ENCODE assay signal across 8 mouse cellular contexts in genomic region chr3:88409741-88410644, GRCm38 (mm10). TPM values are rescaled to one million over a fixed set of nuclear protein-coding genes. Genes with fewer than 3 reads are reported as not detected.
DNase-seq lines count a peak whose midpoint lies in the region; ATAC-seq and TF ChIP-seq lines count a peak whose summit lies in the region.

Pmf1 (minus strand) TSS chr3:88410331.

- peak; percentile 73; the same call in 1 of the 2 replicates for TF ChIP-seq POLR2A in brain, embryonic 14.5 days (IDR thresholded peaks at IDR 0.05; ENCODE audit: borderline replicate concordance, extremely low read depth, insufficient read depth, insufficient read length, poor library complexity, severe bottlenecking)
- peak; percentile 90 for TF ChIP-seq POLR2A in liver, adult 2 months (IDR thresholded peaks at IDR 0.05; ENCODE audit: extremely low read depth, insufficient read depth, low read length)
- peak; percentile 100 for TF ChIP-seq POLR2A in myocyte (IDR thresholded peaks at IDR 0.05; ENCODE audit: insufficient read length, low read depth)

- peak within 1 kb of the TSS; percentile 98 for H3K27ac ChIP-seq in heart, embryonic 11.5 days (ENCODE audit: low read depth, low read length)
- H3K27ac ChIP-seq in kidney, embryonic 16.5 days (ENCODE audit: low read length) = peak within 1 kb of the TSS; percentile 98
- H3K27ac ChIP-seq in liver, adult 2 months (replicated peaks; ENCODE audit: insufficient read depth, low read depth, low read length) = peak within 1 kb of the TSS; percentile 97

- H3K9me3 ChIP-seq in erythroblast, embryonic 14.5 days (ENCODE audit: control insufficient read depth, low read length) = no peaks in the 10 kb centered on the region
- H3K9me3 ChIP-seq in heart, embryonic 11.5 days (replicated peaks; ENCODE audit: control insufficient read depth, low read length) = no peaks in the 10 kb centered on the region
- no peaks in the 10 kb centered on the region for H3K9me3 ChIP-seq in kidney, embryonic 16.5 days (ENCODE audit: low read length)

- DNase-seq in brain, embryonic 14.5 days (ENCODE audit: low read depth) = peak; percentile 96
- peak; percentile 82 for DNase-seq in liver, adult 2 months (ENCODE audit: extremely low read depth, low read depth, low spot score)
- DNase-seq in splenic B cell, adult 2 months (ENCODE audit: low read depth, low spot score) = peak; percentile 92

- H3K27me3 ChIP-seq in C2C12 (ENCODE audit: control insufficient read depth, insufficient read depth, insufficient read length) = no peaks in the 10 kb centered on the region
- H3K27me3 ChIP-seq in erythroblast, embryonic 14.5 days (ENCODE audit: control insufficient read depth) = no peaks in the 10 kb centered on the region
- no peaks in the 10 kb centered on the region for H3K27me3 ChIP-seq in heart, embryonic 11.5 days (ENCODE audit: control insufficient read depth, insufficient read depth, low read length)
- no peaks in the 10 kb centered on the region for H3K27me3 ChIP-seq in kidney, embryonic 16.5 days (ENCODE audit: insufficient read depth, low read length)
- no peaks in the 10 kb centered on the region for H3K27me3 ChIP-seq in liver, adult 2 months (ENCODE audit: control insufficient read depth, insufficient read depth, low read length)
- H3K27me3 ChIP-seq in myocyte (ENCODE audit: control insufficient read depth, insufficient read depth, insufficient read length) = no peaks in the 10 kb centered on the region
- no peaks in the 10 kb centered on the region for H3K27me3 ChIP-seq in splenic B cell, adult 2 months (ENCODE audit: control insufficient read depth, insufficient read depth, low read length, poor library complexity, severe bottlenecking)

- peak within 1 kb of the TSS; percentile 83 for H3K4me2 ChIP-seq in heart, embryonic 11.5 days
- H3K4me2 ChIP-seq in kidney, embryonic 16.5 days (replicated peaks; ENCODE audit: low read depth, low read length) = peak within 1 kb of the TSS; percentile 51
- H3K4me2 ChIP-seq in myocyte (ENCODE audit: low read depth) = peak within 1 kb of the TSS; percentile 76

- peak within 1 kb of the TSS; percentile 88 for H3K9ac ChIP-seq in heart, embryonic 11.5 days (ENCODE audit: low read depth, low read length)
- H3K9ac ChIP-seq in kidney, embryonic 16.5 days (replicated peaks; ENCODE audit: low read length) = peak within 1 kb of the TSS; percentile 92
- peak within 1 kb of the TSS; percentile 97 for H3K9ac ChIP-seq in liver, adult 2 months (ENCODE audit: low read depth, low read length)

- TF ChIP-seq CTCF in C2C12 (IDR thresholded peaks at IDR 0.05; ENCODE audit: control insufficient read depth, insufficient read depth, insufficient read length) = no peak
- no peak for TF ChIP-seq CTCF in brain, embryonic 14.5 days (IDR thresholded peaks at IDR 0.05; ENCODE audit: borderline replicate concordance, extremely low read depth, insufficient read depth, insufficient read length)
- TF ChIP-seq CTCF in liver, adult 2 months (IDR thresholded peaks at IDR 0.05; ENCODE audit: low read depth, low read length) = no peak

- peaks cover 20% of the 10 kb centered on the region for H3K79me3 ChIP-seq in C2C12 (ENCODE audit: low read depth)

- peak within 1 kb of the TSS; percentile 99 for H3ac ChIP-seq in C2C12 (ENCODE audit: control insufficient read depth, insufficient read length, low read depth)
- peak within 1 kb of the TSS; percentile 30 for H3ac ChIP-seq in myocyte (ENCODE audit: control insufficient read depth, insufficient read length)

- H3K4me3 ChIP-seq in C2C12 (ENCODE audit: insufficient read depth, poor library complexity, severe bottlenecking) (peak within 1 kb of the TSS; percentile 50), myocyte (peak within 1 kb of the TSS; percentile 83)
- H3K4me3 ChIP-seq in erythroblast, embryonic 14.5 days (replicated peaks) = peak within 1 kb of the TSS; percentile 78
- peak within 1 kb of the TSS; percentile 75 for H3K4me3 ChIP-seq in heart, embryonic 11.5 days (ENCODE audit: low read depth, low read length)
- peak within 1 kb of the TSS; percentile 76 for H3K4me3 ChIP-seq in kidney, embryonic 16.5 days (ENCODE audit: low read length)
- peak within 1 kb of the TSS; percentile 86 for H3K4me3 ChIP-seq in liver, adult 2 months (ENCODE audit: insufficient read depth, low read depth, low read length)

- WGBS in heart, embryonic 11.5 days (ENCODE audit: insufficient replicate concordance) = under 1% methylated on average over 54 of the region's 54 CpGs
- WGBS in kidney, embryonic 16.5 days = under 1% methylated on average over 54 of the region's 54 CpGs
- WGBS in liver, adult 2 months = under 1% methylated on average over 54 of the region's 54 CpGs

- ATAC-seq in heart, embryonic 11.5 days (replicated peaks; ENCODE audit: insufficient number of reproducible peaks, low FRiP score, low TSS enrichment) = peak; percentile 90
- ATAC-seq in kidney, embryonic 16.5 days (ENCODE audit: low FRiP score, low TSS enrichment) = peak; percentile 92

- peaks cover 48% of the 10 kb centered on the region for H3K79me2 ChIP-seq in C2C12 (ENCODE audit: control insufficient read depth, insufficient read depth)
- peaks cover 2% of the 10 kb centered on the region; the same call in 1 of the 2 replicates for H3K79me2 ChIP-seq in liver, adult 2 months (ENCODE audit: control insufficient read depth, insufficient read depth, low read length)
- H3K79me2 ChIP-seq in myocyte (ENCODE audit: control insufficient read depth, insufficient read depth) = peaks cover 16% of the 10 kb centered on the region

- peaks cover 81% of the 10 kb centered on the region for H3K4me1 ChIP-seq in erythroblast, embryonic 14.5 days (ENCODE audit: control insufficient read depth)
- peaks cover 14% of the 10 kb centered on the region for H3K4me1 ChIP-seq in heart, embryonic 11.5 days (ENCODE audit: control insufficient read depth, insufficient read depth, low read length)
- H3K4me1 ChIP-seq in kidney, embryonic 16.5 days (ENCODE audit: insufficient read depth, low read length) = peaks cover 30% of the 10 kb centered on the region
- H3K4me1 ChIP-seq in liver, adult 2 months (ENCODE audit: control insufficient read depth, insufficient read depth, low read length) = peaks cover 33% of the 10 kb centered on the region

- H3K36me3 ChIP-seq in C2C12 (ENCODE audit: control insufficient read depth, insufficient read depth) (peaks cover 27% of the 10 kb centered on the region), myocyte (ENCODE audit: control insufficient read depth, insufficient read depth) (peaks cover 4% of the 10 kb centered on the region)
- H3K36me3 ChIP-seq in erythroblast, embryonic 14.5 days (ENCODE audit: control insufficient read depth) = peaks cover 77% of the 10 kb centered on the region
- no peaks in the 10 kb centered on the region for H3K36me3 ChIP-seq in heart, embryonic 11.5 days (ENCODE audit: control insufficient read depth, insufficient read depth, low read length)
- H3K36me3 ChIP-seq in kidney, embryonic 16.5 days (ENCODE audit: insufficient read depth, low read length) = peaks cover 13% of the 10 kb centered on the region
- H3K36me3 ChIP-seq in liver, adult 2 months (ENCODE audit: control insufficient read depth, insufficient read depth, low read length) = no peaks in the 10 kb centered on the region; the same call in 1 of the 2 replicates
- H3K36me3 ChIP-seq in splenic B cell, adult 2 months (ENCODE audit: control insufficient read depth, insufficient read depth, low read length, poor library complexity, severe bottlenecking) = no peaks in the 10 kb centered on the region

TF ChIP-seq in C2C12, 6 proteins besides CTCF, POLR2A, EP300 and RAD21:
- TF ChIP-seq MAX (IDR thresholded peaks at IDR 0.05) (peak; percentile 82), CEBPB (IDR thresholded peaks at IDR 0.05; ENCODE audit: low read depth) (no peak), MYOD1 (IDR thresholded peaks at IDR 0.05; ENCODE audit: control insufficient read depth, insufficient read length, low read depth) (no peak), USF1 (IDR thresholded peaks at IDR 0.05; ENCODE audit: low read depth) (peak; percentile 95), FOSL1 (IDR thresholded peaks at IDR 0.05; ENCODE audit: insufficient read depth, low read length, poor library complexity, severe bottlenecking) (no peak), MYOG (IDR thresholded peaks at IDR 0.05; ENCODE audit: control insufficient read depth, extremely low read depth, insufficient read length) (no peak)
TF ChIP-seq in C2C12: peak in this region for 2.

TF ChIP-seq in myocyte, 11 proteins besides CTCF, POLR2A, EP300 and RAD21:
- TF ChIP-seq E2F4 (IDR thresholded peaks at IDR 0.05; ENCODE audit: insufficient read depth) = peak; percentile 58
- peak; percentile 97 for TF ChIP-seq USF1 (IDR thresholded peaks at IDR 0.05; ENCODE audit: low read depth)
- no peak for TF ChIP-seq SRF (IDR thresholded peaks at IDR 0.05; ENCODE audit: control insufficient read depth, insufficient read length, low read depth)
- no peak for TF ChIP-seq MAX (IDR thresholded peaks at IDR 0.05; ENCODE audit: low read depth)
- peak; percentile 99 for TF ChIP-seq POLR2AphosphoS2 (IDR thresholded peaks at IDR 0.05; ENCODE audit: insufficient read length, low read depth)
- TF ChIP-seq REST (IDR thresholded peaks at IDR 0.05; ENCODE audit: insufficient read depth, insufficient read length) = no peak
- TF ChIP-seq MYOD1 (IDR thresholded peaks at IDR 0.05; ENCODE audit: control insufficient read depth in 1 of 3, insufficient read length in 2 of 3, low read depth in 2 of 3) = peak in 1 of 3 experiments; percentile 25
- no peak for TF ChIP-seq TCF3 (IDR thresholded peaks at IDR 0.05; ENCODE audit: insufficient read length, low read depth)
- peak in 1 of 3 experiments; percentile 39 for TF ChIP-seq MYOG (IDR thresholded peaks at IDR 0.05; ENCODE audit: control insufficient read depth in 1 of 3, insufficient read depth in 1 of 3, insufficient read length in 2 of 3, low read depth in 2 of 3)

RNA-seq across cellular contexts. Expression of gene Pmf1, which starts in this region (rescaled TPM):
- polyA plus RNA-seq in C2C12 (2012; fragmentation: generic; extraction: Trizol) (117 TPM), myocyte (2012; fragmentation: generic; extraction: Trizol) (59.0 TPM)
- 35.5 and 60.7 TPM in 2 replicates for polyA plus RNA-seq in brain, embryonic 14.5 days (2012; rRNA removed)
- 40.0 and 42.2 TPM in 2 replicates for polyA plus RNA-seq in erythroblast, embryonic 14.5 days (2012)
- polyA plus RNA-seq in heart, embryonic 11.5 days (2014; fragmentation: Nextera tagmentation; extraction: Ambion mirVana) = 115 and 118 TPM in 2 replicates
- polyA plus RNA-seq in kidney, embryonic 16.5 days (2015; fragmentation: Nextera tagmentation; extraction: Ambion mirVana) = 144 and 152 TPM in 2 replicates
- total RNA-seq in liver, adult 2 months (2014; rRNA removed) = 12.9 and 16.5 TPM in 2 replicates
- 59.0 and 68.1 TPM in 2 replicates for polyA plus RNA-seq in liver, adult 2 months (2012; rRNA removed)

Comparison
In these comparisons a context has a peak if more than half of its experiments do, and no peak if none do; other contexts are left out.
1. Peak in every context shown above with its lines: DNase-seq, ATAC-seq, H3K4me3 ChIP-seq and H3K27ac ChIP-seq.